Mouse (Mus musculus) spleen, adult 2 months (tissue): ENCODE results near the gene Mtrex. TPM values are rescaled to one million over a fixed set of nuclear protein-coding genes. Genes with fewer than 3 reads are reported as not detected.

Source experiments
- DNase-seq, 2 experiments: peaks; one replicate each; pipeline versions ENCODE4 v3.0.0 to v3.0.0-alpha.2; 2012 to 2021; ENCODE audit warnings: low spot score in 2 of 2, low read depth in 1 of 2
- H3K27ac ChIP-seq: fragments of 200-500 bp; 2 replicates; pipeline ENCODE4 v1.5.1; 2012; ENCODE audit warnings: low read length, inconsistent platforms; ENCODE audit not compliant: insufficient read depth
- H3K27me3 ChIP-seq: fragments of 200-500 bp; 2 replicates; pipeline ENCODE4 v1.6.1; 2012; ENCODE audit warnings: mild to moderate bottlenecking, moderate library complexity, low read length, inconsistent platforms; ENCODE audit not compliant: control insufficient read depth, insufficient read depth
- H3K36me3 ChIP-seq: fragments of 200-500 bp; 2 replicates; pipeline ENCODE4 v1.6.1; 2012; ENCODE audit warnings: mild to moderate bottlenecking, low read length, inconsistent platforms; ENCODE audit not compliant: control insufficient read depth, insufficient read depth
- H3K4me1 ChIP-seq: fragments of 200-500 bp; 2 replicates; pipeline ENCODE4 v1.6.1; 2011; ENCODE audit warnings: inconsistent platforms; ENCODE audit not compliant: control insufficient read depth, insufficient read depth, insufficient read length
- H3K4me3 ChIP-seq: fragments of 200-500 bp; 2 replicates; pipeline ENCODE4 v1.5.1; 2011; ENCODE audit warnings: mild to moderate bottlenecking, inconsistent platforms; ENCODE audit not compliant: insufficient read depth, insufficient read length; ENCODE audit errors: extremely low read depth
- CTCF ChIP-seq: fragments of 200-500 bp; IDR thresholded peaks from 2 replicates; pipeline ENCODE4 v1.5.1; 2011; ENCODE audit warnings: mild to moderate bottlenecking, inconsistent platforms; ENCODE audit not compliant: insufficient read depth, insufficient read length, insufficient replicate concordance; ENCODE audit errors: extremely low read depth
- POLR2A ChIP-seq: fragments of 200-500 bp; IDR thresholded peaks from 2 replicates; pipeline ENCODE4 v1.6.1; 2011; ENCODE audit warnings: low read depth, low read length, inconsistent platforms
- WGBS: fragments of 180-500 bp; shearing (Covaris S2); methylation state at CpG from one replicate; pipeline ENCODE4 v1.1.7; 2018; 5-methylcytosine and 5-hydroxymethylcytosine counted together
- polyA plus RNA-seq: library from polyadenylated mRNA; depleted of rRNA; stranded (reverse); fragments of >200 nt; gene quantifications from 2 replicates; pipeline ENCODE4 v1.2.3, GENCODE M21; 2012

Mtrex gene
- polyA plus RNA-seq, 1 experiment: 3.6 TPM

GRCm38 (mm10) chr13:112870039-112870690 lies 57.0 kb downstream of the Mtrex start:
- Histone ChIP-seq H3K4me1 (no peaks in the 10 kb centered on the region), H3K4me3 (no peak overlapping the region), H3K36me3 (peaks cover 46% of the 10 kb centered on the region), H3K27ac (no peak overlapping the region), H3K27me3 (no peaks in the 10 kb centered on the region)
- WGBS: 71% methylated on average over 11 of the region's 11 CpGs
- TF ChIP-seq CTCF: no peak
- TF ChIP-seq POLR2A: no peak
- no peak for DNase-seq

GRCm38 (mm10) chr13:112867381-112867780 lies 59.8 kb downstream of the Mtrex start:
- WGBS: 91% methylated on average over 8 of the region's 8 CpGs
- DNase-seq: no peak

GRCm38 (mm10) chr13:112866782-112867181 lies 60.4 kb downstream of the Mtrex start:
- no peak for TF ChIP-seq CTCF
- TF ChIP-seq POLR2A: no peak
- Histone ChIP-seq H3K27me3 (no peaks in the 10 kb centered on the region), H3K4me1 (no peaks in the 10 kb centered on the region), H3K27ac (no peak overlapping the region), H3K4me3 (no peak overlapping the region), H3K36me3 (peaks cover 33% of the 10 kb centered on the region)
- DNase-seq: no peak
- WGBS: 89% methylated on average over 7 of the region's 7 CpGs

More at GRCm38 (mm10) chr13:112867381-112867780, 59.8 kb downstream of the Mtrex start:
- Histone ChIP-seq H3K27me3 (no peaks in the 10 kb centered on the region), H3K36me3 (peaks cover 38% of the 10 kb centered on the region), H3K4me1 (no peaks in the 10 kb centered on the region), H3K27ac (no peak overlapping the region), H3K4me3 (no peak overlapping the region)
- TF ChIP-seq POLR2A (no peak), CTCF (no peak)

- Histone ChIP-seq H3K27ac (no peak overlapping the region), H3K27me3 (no peaks in the 10 kb centered on the region), H3K36me3 (peaks cover 11% of the 10 kb centered on the region), H3K4me3 (no peak overlapping the region), H3K4me1 (no peaks in the 10 kb centered on the region)
- 92% methylated on average over 1 of the region's 1 CpGs for WGBS
- TF ChIP-seq POLR2A: no peak
- no peak for TF ChIP-seq CTCF
- DNase-seq: no peak
Observed at GRCm38 (mm10) chr13:112862978-112863677, 64.1 kb downstream of the Mtrex start.

GRCm38 (mm10) chr13:112862342-112862741 lies 64.9 kb downstream of the Mtrex start:
- no peaks in the 10 kb centered on the region for H3K27me3 ChIP-seq
- no peak for DNase-seq
- no peaks in the 10 kb centered on the region for H3K4me1 ChIP-seq
- 87% methylated on average over 3 of the region's 3 CpGs for WGBS
- no peak overlapping the region for H3K27ac ChIP-seq
- TF ChIP-seq POLR2A: no peak
- no peak for TF ChIP-seq CTCF
- peaks cover 7% of the 10 kb centered on the region for H3K36me3 ChIP-seq
- no peak overlapping the region for H3K4me3 ChIP-seq

GRCm38 (mm10) chr13:112861825-112862306 lies 65.3 kb downstream of the Mtrex start:
- H3K4me3 ChIP-seq: no peak overlapping the region
- TF ChIP-seq POLR2A (no peak), CTCF (no peak)
- no peaks in the 10 kb centered on the region for H3K27me3 ChIP-seq
- 79% methylated on average over 5 of the region's 5 CpGs for WGBS
- peaks cover 6% of the 10 kb centered on the region for H3K36me3 ChIP-seq
- H3K27ac ChIP-seq: no peak overlapping the region
- no peaks in the 10 kb centered on the region for H3K4me1 ChIP-seq
- no peak for DNase-seq

GRCm38 (mm10) chr13:112860911-112861310 lies 66.3 kb downstream of the Mtrex start:
- DNase-seq: no peak
- no peak overlapping the region for H3K4me3 ChIP-seq
- TF ChIP-seq CTCF: no peak
- TF ChIP-seq POLR2A: no peak
- H3K27ac ChIP-seq: no peak overlapping the region
- no peaks in the 10 kb centered on the region for H3K27me3 ChIP-seq
- 96% methylated on average over 9 of the region's 9 CpGs for WGBS
- H3K36me3 ChIP-seq: peaks cover 3% of the 10 kb centered on the region; the same call in 1 of the 2 replicates
- H3K4me1 ChIP-seq: no peaks in the 10 kb centered on the region
